Mouse (Mus musculus) E14TG2a.4 (cell line): ENCODE data around the gene Atf7ip2.

Experiments used
- CTCF ChIP-seq: conservative IDR thresholded peaks from 2 replicates; pipeline ENCODE4 v1.5.1; 2014; ENCODE audit warnings: low read length
- POU5F1 ChIP-seq: IDR thresholded peaks from 2 replicates; pipeline ENCODE4 v1.6.1; 2014; ENCODE audit warnings: low read length, borderline replicate concordance

- TF ChIP-seq CTCF = no peak
- no peak for TF ChIP-seq POU5F1
These were observed 34.8 kb downstream of the Atf7ip2 start for GRCm38 (mm10) chr16:10227361-10227760.
